Mouse (Mus musculus) cerebellum, adult 2 months (tissue): ENCODE data around the gene Hdgfl3.

Experiments
- CTCF ChIP-seq: fragments of 200-500 bp; IDR thresholded peaks from 2 replicates; pipeline ENCODE4 v1.5.1; 2011; ENCODE audit warnings: low read depth, mild to moderate bottlenecking, control low read depth, low read length, moderate library complexity, borderline replicate concordance; ENCODE audit not compliant: insufficient read depth
- POLR2A ChIP-seq: fragments of 200-500 bp; IDR thresholded peaks from 2 replicates; pipeline ENCODE4 v1.6.1; 2011; ENCODE audit warnings: low read length, control low read depth, borderline replicate concordance; ENCODE audit not compliant: insufficient read depth

- TF ChIP-seq CTCF (no peak), POLR2A (no peak)
These were observed 93.6 kb downstream of the Hdgfl3 start for GRCm38 (mm10) chr7:81840661-81841181.
